Mouse (Mus musculus) neural tube, embryonic 11.5 days (tissue): ENCODE results near the gene Tgfb2. TPM values are rescaled to one million over a fixed set of nuclear protein-coding genes. Genes with fewer than 3 reads are reported as not detected.

Experiments used
- ATAC-seq: fragments of 200-750 bp; cut with Nextera tagmentation; 2 replicates; pipeline ENCODE4 v1.8.0; 2017; ENCODE audit warnings: moderate number of reproducible peaks, mild to moderate bottlenecking, moderate TSS enrichment, moderate library complexity; ENCODE audit not compliant: insufficient read depth, low FRiP score, low TSS enrichment
- DNase-seq: peaks from one replicate; pipeline ENCODE4 v3.0.0-alpha.2; 2015; ENCODE audit warnings: low spot score
- H3K27ac ChIP-seq: fragments of 300-500 bp; sonication (generic); 2 replicates; pipeline ENCODE4 v1.5.1; 2014; ENCODE audit warnings: low read depth, mild to moderate bottlenecking, low read length
- H3K27me3 ChIP-seq: fragments of 300-500 bp; sonication (generic); 2 replicates; pipeline ENCODE4 v1.6.1; 2014; ENCODE audit warnings: mild to moderate bottlenecking, low read length, mixed read lengths; ENCODE audit not compliant: control insufficient read depth, insufficient read depth
- H3K36me3 ChIP-seq: fragments of 300-500 bp; sonication (generic); 2 replicates; pipeline ENCODE4 v1.6.1; 2014; ENCODE audit warnings: mild to moderate bottlenecking, low read length, moderate library complexity, mixed read lengths; ENCODE audit not compliant: control insufficient read depth, insufficient read depth
- H3K4me1 ChIP-seq: fragments of 300-500 bp; sonication (generic); 2 replicates; pipeline ENCODE4 v1.6.1; 2014; ENCODE audit warnings: low read length, mixed read lengths; ENCODE audit not compliant: control insufficient read depth, insufficient read depth
- H3K4me2 ChIP-seq: fragments of 300-500 bp; sonication (generic); 2 replicates; pipeline ENCODE4 v1.6.1; 2014; ENCODE audit warnings: low read depth, mild to moderate bottlenecking, moderate library complexity
- H3K4me3 ChIP-seq: fragments of 300-500 bp; sonication (generic); 2 replicates; pipeline ENCODE4 v1.5.1; 2014; ENCODE audit warnings: low read depth, low read length
- H3K9ac ChIP-seq: fragments of 300-500 bp; sonication (generic); 2 replicates; pipeline ENCODE4 v1.6.1; 2014; ENCODE audit warnings: mild to moderate bottlenecking, low read length
- H3K9me3 ChIP-seq: fragments of 300-500 bp; sonication (generic); 2 replicates; pipeline ENCODE4 v1.6.1; 2016; ENCODE audit warnings: low read length; ENCODE audit not compliant: control insufficient read depth
- WGBS: fragments of 180-500 bp; shearing (Covaris S2); extraction: QIAGEN DNeasy Blood & Tissue Kit; methylation state at CpG from one replicate; pipeline ENCODE4 v1.1.7; 2014; 5-methylcytosine and 5-hydroxymethylcytosine counted together
- polyA plus RNA-seq: library from polyadenylated mRNA; unstranded; fragments of >200 nt; fragmentation: Nextera tagmentation; extraction: Ambion mirVana; gene quantifications from 2 replicates; pipeline ENCODE4 v1.2.1, GENCODE M21; 2014

Tgfb2 gene
- polyA plus RNA-seq, 1 experiment from 2014 or later = 33.6 TPM

GRCm38 (mm10) chr1:186722299-186722698 lies 16.5 kb upstream of the Tgfb2 start:
- H3K27ac ChIP-seq = no peak overlapping the region
- H3K27me3 ChIP-seq = no peaks in the 10 kb centered on the region
- peak; percentile 13; the same call in 1 of the 2 replicates for ATAC-seq
- no peaks in the 10 kb centered on the region for H3K36me3 ChIP-seq
- no peaks in the 10 kb centered on the region for H3K4me1 ChIP-seq
- DNase-seq = no peak
- WGBS = 87% methylated on average over 9 of the region's 9 CpGs
- H3K4me3 ChIP-seq = no peak overlapping the region
- H3K9me3 ChIP-seq = no peaks in the 10 kb centered on the region
- H3K9ac ChIP-seq = no peak overlapping the region
- H3K4me2 ChIP-seq = no peak overlapping the region

GRCm38 (mm10) chr1:186721846-186722245 lies 16.1 kb upstream of the Tgfb2 start:
- peak; percentile 73 for ATAC-seq
- H3K9ac ChIP-seq = no peak overlapping the region

GRCm38 (mm10) chr1:186721166-186721565 lies 15.4 kb upstream of the Tgfb2 start:
- Histone ChIP-seq H3K9ac (no peak overlapping the region), H3K9me3 (no peaks in the 10 kb centered on the region), H3K4me3 (no peak overlapping the region), H3K27ac (no peak overlapping the region), H3K27me3 (no peaks in the 10 kb centered on the region), H3K4me1 (no peaks in the 10 kb centered on the region), H3K36me3 (no peaks in the 10 kb centered on the region), H3K4me2 (no peak overlapping the region)
- 95% methylated on average over 11 of the region's 11 CpGs for WGBS
- DNase-seq = no peak
- no peak for ATAC-seq

More at GRCm38 (mm10) chr1:186721846-186722245, 16.1 kb upstream of the Tgfb2 start:
- H3K4me2 ChIP-seq = no peak overlapping the region
- peak; percentile 88 for DNase-seq
- no peaks in the 10 kb centered on the region for H3K27me3 ChIP-seq
- WGBS = 40% methylated on average over 12 of the region's 12 CpGs
- no peaks in the 10 kb centered on the region for H3K9me3 ChIP-seq
- H3K36me3 ChIP-seq = no peaks in the 10 kb centered on the region
- no peak overlapping the region for H3K27ac ChIP-seq
- no peaks in the 10 kb centered on the region for H3K4me1 ChIP-seq
- no peak overlapping the region for H3K4me3 ChIP-seq

- Histone ChIP-seq H3K27ac (no peak overlapping the region), H3K4me2 (no peak overlapping the region), H3K9ac (no peak overlapping the region), H3K36me3 (no peaks in the 10 kb centered on the region), H3K9me3 (no peaks in the 10 kb centered on the region), H3K27me3 (no peaks in the 10 kb centered on the region), H3K4me1 (no peaks in the 10 kb centered on the region), H3K4me3 (no peak overlapping the region)
- WGBS = 92% methylated on average over 9 of the region's 9 CpGs
- ATAC-seq = no peak
- DNase-seq = no peak
Measured at GRCm38 (mm10) chr1:186719708-186720107, 13.9 kb upstream of the Tgfb2 start.

- Histone ChIP-seq H3K4me2 (no peak overlapping the region), H3K4me3 (no peak overlapping the region), H3K36me3 (no peaks in the 10 kb centered on the region), H3K9me3 (no peaks in the 10 kb centered on the region), H3K9ac (no peak overlapping the region), H3K4me1 (no peaks in the 10 kb centered on the region), H3K27me3 (no peaks in the 10 kb centered on the region), H3K27ac (no peak overlapping the region)
- 91% methylated on average over 5 of the region's 5 CpGs for whole genome bisulfite sequencing
- ATAC-seq (no peak), DNase-seq (no peak)
Measured at GRCm38 (mm10) chr1:186718881-186719280, 13.1 kb upstream of the Tgfb2 start.

GRCm38 (mm10) chr1:186714980-186715896 lies 9.4 kb upstream of the Tgfb2 start:
- no peak for ATAC-seq
- no peaks in the 10 kb centered on the region for H3K9me3 ChIP-seq
- H3K27me3 ChIP-seq = no peaks in the 10 kb centered on the region
- H3K4me2 ChIP-seq = no peak overlapping the region
- no peaks in the 10 kb centered on the region for H3K4me1 ChIP-seq
- no peaks in the 10 kb centered on the region for H3K36me3 ChIP-seq
- no peak for DNase-seq
- 83% methylated on average over 17 of the region's 17 CpGs for WGBS
- no peak overlapping the region for H3K27ac ChIP-seq
- H3K4me3 ChIP-seq = no peak overlapping the region
- H3K9ac ChIP-seq = no peak overlapping the region

- WGBS = 82% methylated on average over 4 of the region's 4 CpGs
- Histone ChIP-seq H3K9ac (no peak overlapping the region), H3K9me3 (no peaks in the 10 kb centered on the region), H3K4me2 (no peak overlapping the region), H3K36me3 (no peaks in the 10 kb centered on the region), H3K27me3 (no peaks in the 10 kb centered on the region), H3K27ac (no peak overlapping the region), H3K4me1 (no peaks in the 10 kb centered on the region), H3K4me3 (no peak overlapping the region)
- ATAC-seq (no peak), DNase-seq (no peak)
Measured at GRCm38 (mm10) chr1:186714215-186714614, 8.4 kb upstream of the Tgfb2 start.

GRCm38 (mm10) chr1:186712802-186713471 lies 7.1 kb upstream of the Tgfb2 start:
- Histone ChIP-seq H3K36me3 (no peaks in the 10 kb centered on the region), H3K27ac (no peak overlapping the region), H3K9me3 (no peaks in the 10 kb centered on the region), H3K4me2 (no peak overlapping the region), H3K4me3 (no peak overlapping the region), H3K9ac (no peak overlapping the region), H3K27me3 (no peaks in the 10 kb centered on the region), H3K4me1 (no peaks in the 10 kb centered on the region)
- WGBS = 2% methylated on average over 3 of the region's 3 CpGs
- peak; percentile 60 for DNase-seq
- ATAC-seq = no peak
